Mouse (Mus musculus) neural tube, embryonic 13.5 days (tissue): Measurements from ENCODE around the gene Tacstd2. TPM values are rescaled to one million over a fixed set of nuclear protein-coding genes. Genes with fewer than 3 reads are reported as not detected.
"Not testable (repeated sequence)": the region's sequence is repeated elsewhere in the genome, so short reads cannot be mapped to it uniquely, and the experiment has no call there.

Experiments
- ATAC-seq: fragments of 200-750 bp; cut with Nextera tagmentation; 2 replicates; pipeline ENCODE4 v1.8.0; 2017; ENCODE audit warnings: low read depth, mild to moderate bottlenecking, moderate TSS enrichment, moderate library complexity
- H3K27ac ChIP-seq: fragments of 300-500 bp; sonication (generic); replicated peaks from 2 replicates; pipeline ENCODE4 v1.5.1; 2015; ENCODE audit warnings: moderate library complexity, mild to moderate bottlenecking, inconsistent platforms
- H3K27me3 ChIP-seq: fragments of 300-500 bp; sonication (generic); 2 replicates; pipeline ENCODE4 v1.6.1; 2015; ENCODE audit warnings: mild to moderate bottlenecking, inconsistent platforms
- H3K36me3 ChIP-seq: fragments of 300-500 bp; sonication (generic); 2 replicates; pipeline ENCODE4 v1.6.1; 2015; ENCODE audit warnings: mild to moderate bottlenecking, inconsistent platforms
- H3K4me1 ChIP-seq: fragments of 300-500 bp; sonication (generic); replicated peaks from 2 replicates; pipeline ENCODE4 v1.6.1; 2015; ENCODE audit warnings: inconsistent platforms
- H3K4me2 ChIP-seq: fragments of 300-500 bp; sonication (generic); 2 replicates; pipeline ENCODE4 v1.6.1; 2015; ENCODE audit warnings: inconsistent platforms, mild to moderate bottlenecking, moderate library complexity
- H3K4me3 ChIP-seq: fragments of 300-500 bp; sonication (generic); 2 replicates; pipeline ENCODE4 v1.5.1; 2015; ENCODE audit warnings: mild to moderate bottlenecking, inconsistent platforms
- H3K9ac ChIP-seq: fragments of 300-500 bp; sonication (generic); 2 replicates; pipeline ENCODE4 v1.6.1; 2015; ENCODE audit warnings: moderate library complexity, mild to moderate bottlenecking, inconsistent platforms
- H3K9me3 ChIP-seq: fragments of 300-500 bp; sonication (generic); 2 replicates; pipeline ENCODE4 v1.6.1; 2016; ENCODE audit warnings: inconsistent platforms
- WGBS: fragments of 180-500 bp; shearing (Covaris S2); methylation state at CpG from one replicate; pipeline ENCODE4 v1.1.7; 2015; 5-methylcytosine and 5-hydroxymethylcytosine counted together
- polyA plus RNA-seq: library from polyadenylated mRNA; unstranded; fragments of >200 nt; fragmentation: Nextera tagmentation; extraction: Ambion mirVana; gene quantifications from 2 replicates; pipeline ENCODE4 v1.2.1, GENCODE M21; 2015

Tacstd2 gene
- polyA plus RNA-seq, 1 experiment from 2014 or later = 0.47 TPM

DNA sequence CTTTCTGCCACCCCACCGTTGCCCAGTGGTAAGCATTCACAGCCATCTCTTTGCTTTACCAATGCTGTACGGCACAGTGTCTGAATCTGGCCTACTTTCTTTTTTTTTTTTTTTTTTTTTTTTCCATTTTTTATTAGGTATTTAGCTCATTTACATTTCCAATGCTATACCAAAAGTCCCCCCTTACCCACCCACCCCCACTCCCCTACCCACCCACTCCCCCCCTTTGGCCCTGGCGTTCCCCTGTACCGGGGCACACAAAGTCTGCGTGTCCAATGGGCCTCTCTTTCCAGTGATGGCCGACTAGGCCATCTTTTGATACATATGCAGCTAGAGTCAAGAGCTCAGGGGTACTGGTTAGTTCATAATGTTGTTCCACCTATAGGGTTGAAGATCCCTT, 33.7 kb downstream of the Tacstd2 start:
- WGBS = 85% methylated on average over 2 of the region's 6 CpGs
- H3K27me3 ChIP-seq, H3K36me3 ChIP-seq, H3K4me3 ChIP-seq, ATAC-seq, H3K9ac ChIP-seq, H3K27ac ChIP-seq, H3K4me2 ChIP-seq, H3K4me1 ChIP-seq, H3K9me3 ChIP-seq: not testable (repeated sequence)

DNA sequence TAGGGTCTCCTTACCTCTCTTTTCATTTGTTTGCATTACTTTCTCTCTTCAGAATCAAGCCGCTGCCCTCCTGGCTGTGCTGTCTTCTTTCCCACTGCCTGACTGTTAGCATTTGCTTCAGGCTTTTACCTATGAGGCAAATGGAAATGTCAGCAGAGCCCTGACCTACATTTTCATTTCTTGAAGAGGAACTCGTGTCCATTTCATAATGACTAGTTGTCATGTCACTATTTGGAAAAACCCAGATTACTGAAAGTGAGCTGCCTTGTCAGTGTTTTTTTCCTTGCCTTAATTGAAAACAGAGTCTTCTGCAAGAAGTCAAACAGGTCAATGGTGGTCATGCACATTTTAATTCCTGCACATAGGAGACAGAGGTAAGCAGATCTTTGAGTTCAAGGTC, 43.8 kb downstream of the Tacstd2 start, which contains the start of gene Il23r:
Gene Il23r, minus strand, starts transcription at position 101 of the 400 bp plus-strand sequence.
- Histone ChIP-seq H3K4me3 (no peak within 1 kb of the TSS), H3K4me1 (no peaks in the 10 kb centered on the region), H3K9me3 (no peaks in the 10 kb centered on the region), H3K36me3 (no peaks in the 10 kb centered on the region), H3K4me2 (no peak within 1 kb of the TSS), H3K27me3 (no peaks in the 10 kb centered on the region), H3K27ac (no peak within 1 kb of the TSS), H3K9ac (no peak within 1 kb of the TSS)
- no peak for ATAC-seq
- WGBS = 76% methylated on average over 2 of the region's 2 CpGs

Other genes starting within 250 kb of the Tacstd2 start
- 0.10 and 0.17 TPM in 2 replicates for gene Il12rb2, start 159.6 kb downstream of the Tacstd2 start, polyA plus RNA-seq
- not detected in 2 replicates for gene Il23r, start 43.9 kb downstream of the Tacstd2 start, polyA plus RNA-seq